Mouse (Mus musculus): Measurements from ENCODE around the gene Osgep. TPM values are rescaled to one million over a fixed set of nuclear protein-coding genes. Genes with fewer than 3 reads are reported as not detected.
"Not testable (repeated sequence)": the region's sequence is repeated elsewhere in the genome, so short reads cannot be mapped to it uniquely, and the experiment has no call there.

Osgep gene
- polyA plus RNA-seq, 1 experiment from 2014 or later: 122 TPM

DNA sequence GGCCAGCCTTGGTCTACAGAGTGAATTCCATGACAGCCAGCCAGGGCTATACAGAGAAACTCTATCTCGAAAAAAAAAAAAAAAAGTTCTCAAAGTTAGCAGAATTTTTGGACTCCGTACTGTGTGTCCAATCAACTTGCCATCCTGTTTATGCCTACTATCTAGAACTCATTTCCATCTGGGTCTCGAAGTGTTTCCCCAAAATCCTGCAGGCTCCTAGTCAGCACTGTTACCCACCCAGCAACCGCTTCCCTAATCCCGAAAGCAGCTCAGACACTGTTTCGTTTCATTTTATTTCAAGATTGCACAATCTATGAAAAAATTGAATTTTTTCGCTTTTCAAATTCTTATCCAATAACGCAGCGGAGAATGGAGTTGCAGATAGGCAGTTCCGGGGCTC lies 30.8 kb upstream of the Osgep start:
- H3K27me3 ChIP-seq: no peaks in the 10 kb centered on the region
- no peak overlapping the region for H3K27ac ChIP-seq
- H3K4me1 ChIP-seq: no peaks in the 10 kb centered on the region
- no peak overlapping the region for H3K4me3 ChIP-seq
- no peak overlapping the region for H3K9ac ChIP-seq
- ATAC-seq (ENCODE audit: low FRiP score): no peak
- no peaks in the 10 kb centered on the region for H3K9me3 ChIP-seq (replicated peaks)
- peaks cover 8% of the 10 kb centered on the region for H3K36me3 ChIP-seq
- H3K4me2 ChIP-seq (replicated peaks): no peak overlapping the region
- 86% methylated on average over 10 of the region's 10 CpGs for WGBS

DNA sequence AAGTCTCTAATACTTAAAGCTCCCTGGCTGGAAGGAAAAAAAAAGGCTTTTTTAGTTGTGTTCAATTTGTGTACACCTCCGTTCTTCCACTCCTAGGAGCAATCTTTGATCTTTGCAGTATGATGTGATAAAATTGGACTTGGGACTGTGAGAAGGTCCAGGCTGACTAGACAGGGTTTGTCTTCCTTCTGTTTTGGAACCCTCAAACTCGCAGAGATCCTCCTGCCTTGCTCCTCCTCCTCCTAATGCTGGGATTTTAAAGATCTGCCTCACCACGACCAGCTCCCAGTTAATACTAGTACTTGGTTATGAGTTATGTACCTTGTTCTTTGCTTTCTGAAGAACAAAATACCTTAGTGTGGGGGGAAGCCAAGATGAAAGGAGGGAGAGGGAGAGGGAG lies 20.8 kb upstream of the Osgep start:
- H3K27me3 ChIP-seq; H3K9me3 ChIP-seq (replicated peaks); H3K4me1 ChIP-seq; H3K9ac ChIP-seq; ATAC-seq (ENCODE audit: low FRiP score); H3K36me3 ChIP-seq; H3K27ac ChIP-seq: not testable (repeated sequence)
- Histone ChIP-seq H3K4me3 (peak overlapping the region; percentile 43), H3K4me2 (replicated peaks) (peak overlapping the region; percentile 64)
- WGBS: 42% methylated on average over 3 of the region's 3 CpGs

GRCm38 (mm10) chr14:50945081-50945480 lies 20.4 kb upstream of the Osgep start:
- H3K27me3 ChIP-seq; H3K9me3 ChIP-seq (replicated peaks); H3K36me3 ChIP-seq; H3K4me1 ChIP-seq: not testable (repeated sequence)
- 13% methylated on average over 6 of the region's 6 CpGs for WGBS
- Histone ChIP-seq H3K4me2 (replicated peaks) (peak overlapping the region; percentile 64), H3K27ac (peak overlapping the region; percentile 86; the same call in 1 of the 2 replicates), H3K9ac (peak overlapping the region; percentile 54), H3K4me3 (peak overlapping the region; percentile 43)
- peak; percentile 20; the same call in 1 of the 2 replicates for ATAC-seq (ENCODE audit: low FRiP score)

DNA sequence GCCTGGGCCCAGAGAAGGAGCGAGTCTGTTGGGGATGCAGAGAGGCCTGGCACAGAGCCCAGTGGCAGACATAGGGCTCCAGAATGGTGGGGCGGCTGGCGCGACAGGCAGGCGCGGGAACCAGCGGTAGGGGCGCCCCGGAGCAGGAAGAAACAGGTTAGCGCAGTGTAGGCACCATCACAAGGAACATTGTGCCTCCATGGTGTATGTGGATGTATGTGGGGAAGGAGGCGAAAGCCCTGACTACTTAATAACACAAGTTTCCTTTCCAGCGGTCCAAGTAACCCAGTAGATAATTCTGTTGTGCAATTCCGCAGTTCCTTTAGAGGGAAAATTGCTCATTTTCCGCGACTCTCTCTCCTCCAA lies 20.0 kb upstream of the Osgep start:
- H3K9me3 ChIP-seq (replicated peaks); H3K4me1 ChIP-seq; H3K27me3 ChIP-seq; H3K36me3 ChIP-seq: not testable (repeated sequence)
- peak; percentile 98 for ATAC-seq (ENCODE audit: low FRiP score)
- Histone ChIP-seq H3K4me2 (replicated peaks) (peak overlapping the region; percentile 64), H3K27ac (peak overlapping the region; percentile 86), H3K9ac (peak overlapping the region; percentile 54), H3K4me3 (peak overlapping the region; percentile 43)
- under 1% methylated on average over 15 of the region's 15 CpGs for WGBS

DNA sequence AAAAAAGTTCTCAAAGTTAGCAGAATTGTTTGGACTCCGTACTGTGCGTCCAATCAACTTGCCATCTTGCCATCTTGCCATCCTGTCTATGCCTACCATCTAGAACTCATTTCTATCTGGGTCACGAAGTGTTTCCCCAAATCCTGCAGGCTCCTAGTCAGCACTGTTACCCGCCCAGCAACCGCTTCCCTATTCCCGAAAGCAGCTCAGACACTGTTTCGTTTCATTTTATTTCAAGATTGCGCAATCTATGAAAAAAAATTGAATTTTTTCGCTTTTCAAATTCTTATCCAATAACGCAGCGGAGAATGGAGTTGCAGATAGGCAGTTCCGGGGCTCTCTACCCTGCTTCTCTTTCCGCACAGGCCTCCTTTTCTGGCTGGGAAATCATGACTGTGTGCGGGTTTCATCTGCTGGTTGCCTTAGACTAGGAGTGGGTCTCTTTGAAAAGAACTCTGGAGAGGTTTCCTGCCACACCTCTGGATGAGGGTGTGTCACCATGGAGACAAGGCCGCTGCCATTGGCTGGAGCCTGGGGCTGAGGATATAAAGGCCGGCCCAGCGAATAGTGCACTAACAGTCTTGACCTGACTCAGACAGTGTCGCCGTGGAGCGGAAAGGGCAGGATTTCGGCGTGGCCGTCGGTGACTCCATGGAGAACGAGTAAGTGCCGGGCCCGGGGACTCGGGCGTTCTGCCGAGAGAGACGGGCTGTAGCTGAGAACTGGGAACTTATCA lies 19.4 kb upstream of the Osgep start, which contains the start of gene Gm49342:
Gene Gm49342, plus strand, starts transcription at position 586 of the 736 bp plus-strand sequence.
- WGBS: 19% methylated on average over 31 of the region's 31 CpGs
- H3K4me2 ChIP-seq (replicated peaks): peak within 1 kb of the TSS; percentile 64
- H3K36me3 ChIP-seq: no peaks in the 10 kb centered on the region
- ATAC-seq (ENCODE audit: low FRiP score): peak; percentile 97
- H3K9ac ChIP-seq: peak within 1 kb of the TSS; percentile 54
- no peaks in the 10 kb centered on the region for H3K9me3 ChIP-seq (replicated peaks)
- H3K4me3 ChIP-seq: peak within 1 kb of the TSS; percentile 43
- H3K27ac ChIP-seq: peak within 1 kb of the TSS; percentile 86
- H3K27me3 ChIP-seq: no peaks in the 10 kb centered on the region
- peaks cover 6% of the 10 kb centered on the region; the same call in 1 of the 2 replicates for H3K4me1 ChIP-seq

DNA sequence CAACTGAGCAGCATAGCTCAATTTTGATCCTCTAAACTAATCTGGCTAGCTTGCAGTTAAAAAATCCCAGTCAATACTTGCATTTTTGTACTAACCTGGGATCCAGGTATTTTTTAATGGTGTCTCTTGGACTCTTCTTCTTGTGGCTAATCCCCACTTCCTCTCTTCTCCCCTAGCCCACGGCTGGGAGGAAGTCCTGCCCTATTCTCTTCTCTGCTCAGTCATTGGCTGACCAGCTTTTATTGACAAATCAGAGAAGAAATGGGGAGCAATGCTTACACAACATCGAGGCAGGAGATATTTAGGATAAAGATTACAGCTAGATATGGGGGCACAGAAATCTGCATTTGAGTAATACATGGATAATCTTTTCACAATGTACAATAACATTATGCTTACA lies 14.2 kb upstream of the Osgep start:
- no peak overlapping the region for H3K27ac ChIP-seq
- 33% methylated on average over 2 of the region's 2 CpGs for WGBS
- no peaks in the 10 kb centered on the region for H3K4me1 ChIP-seq
- no peak overlapping the region for H3K4me2 ChIP-seq (replicated peaks)
- H3K4me3 ChIP-seq: no peak overlapping the region
- H3K9ac ChIP-seq: no peak overlapping the region
- ATAC-seq (ENCODE audit: low FRiP score): no peak
- no peaks in the 10 kb centered on the region for H3K27me3 ChIP-seq
- no peaks in the 10 kb centered on the region for H3K9me3 ChIP-seq (replicated peaks)
- no peaks in the 10 kb centered on the region for H3K36me3 ChIP-seq

DNA sequence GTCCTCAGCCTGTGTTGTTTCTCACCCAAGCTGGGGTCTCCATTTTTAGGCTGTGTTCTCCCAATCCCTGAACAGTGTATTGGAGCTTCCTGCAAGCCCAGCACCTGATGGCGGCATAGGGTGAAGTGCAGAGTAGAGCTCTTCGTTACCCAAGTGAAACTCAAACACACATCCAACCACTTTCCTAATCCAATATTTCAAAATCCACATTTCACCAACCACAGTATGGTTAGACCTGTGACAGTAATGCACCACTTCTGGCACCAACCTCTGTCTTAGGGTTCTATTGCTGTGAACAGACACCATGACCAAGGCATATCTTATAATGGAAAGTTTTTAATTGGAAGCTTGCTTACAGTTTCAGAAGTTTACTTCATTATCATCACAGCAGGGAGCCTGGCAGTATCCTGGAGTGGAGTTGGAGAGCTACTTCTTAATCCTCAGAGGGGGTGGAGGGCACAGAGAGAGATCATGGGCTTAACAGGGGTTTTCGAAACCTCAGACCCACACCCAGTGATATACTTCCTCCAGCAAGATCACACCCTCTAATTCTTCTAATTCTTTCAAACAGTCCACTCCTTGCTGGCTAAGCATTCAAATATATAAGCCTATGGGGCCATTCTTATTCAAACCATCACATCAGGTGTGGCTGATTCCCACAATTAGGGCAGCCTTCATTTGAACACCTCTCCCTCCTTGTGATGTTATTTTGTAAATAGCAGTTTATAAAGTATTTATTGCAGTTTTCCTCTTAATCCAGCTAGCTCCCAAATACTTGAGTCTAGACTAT lies 13.6 kb upstream of the Osgep start:
- no peak overlapping the region for H3K27ac ChIP-seq
- H3K4me3 ChIP-seq: no peak overlapping the region
- WGBS: 91% methylated on average over 3 of the region's 3 CpGs
- no peak overlapping the region for H3K9ac ChIP-seq
- H3K9me3 ChIP-seq (replicated peaks): no peaks in the 10 kb centered on the region
- no peaks in the 10 kb centered on the region for H3K4me1 ChIP-seq
- ATAC-seq (ENCODE audit: low FRiP score): no peak
- no peaks in the 10 kb centered on the region for H3K36me3 ChIP-seq
- H3K27me3 ChIP-seq: no peaks in the 10 kb centered on the region
- H3K4me2 ChIP-seq (replicated peaks): no peak overlapping the region

DNA sequence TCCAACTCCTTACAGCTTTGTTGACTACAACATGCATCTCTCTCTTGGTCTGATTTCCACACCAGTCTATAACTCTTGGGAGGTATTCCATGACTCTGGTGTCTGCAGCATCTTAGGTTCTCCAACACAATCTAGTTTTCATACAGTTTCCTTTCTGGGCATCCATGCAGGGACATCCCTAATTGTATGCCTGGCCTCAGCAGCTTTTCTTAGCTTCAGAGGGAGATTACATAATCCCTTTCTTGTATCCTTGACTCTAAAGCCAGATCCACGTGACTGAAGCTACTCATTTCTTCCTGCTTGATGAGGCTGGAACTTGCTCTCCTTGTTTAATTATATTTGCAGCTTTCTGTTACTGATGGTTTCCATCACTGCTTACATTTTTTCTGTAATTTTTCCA lies 12.0 kb upstream of the Osgep start:
- Histone ChIP-seq H3K4me3 (no peak overlapping the region), H3K4me1 (peaks cover 1% of the 10 kb centered on the region; the same call in 1 of the 2 replicates), H3K9me3 (replicated peaks) (no peaks in the 10 kb centered on the region), H3K27me3 (no peaks in the 10 kb centered on the region), H3K4me2 (replicated peaks) (no peak overlapping the region), H3K36me3 (no peaks in the 10 kb centered on the region), H3K9ac (no peak overlapping the region), H3K27ac (no peak overlapping the region)
- no peak for ATAC-seq (ENCODE audit: low FRiP score)
- WGBS: 71% methylated on average over 1 of the region's 1 CpGs

GRCm38 (mm10) chr14:50931493-50932020 lies 6.9 kb upstream of the Osgep start:
- no peak for ATAC-seq (ENCODE audit: low FRiP score)
- Histone ChIP-seq H3K27ac (peak overlapping the region; percentile 88), H3K9me3 (replicated peaks) (no peaks in the 10 kb centered on the region), H3K4me2 (replicated peaks) (peak overlapping the region; percentile 63), H3K4me3 (peak overlapping the region; percentile 97), H3K27me3 (no peaks in the 10 kb centered on the region), H3K36me3 (peaks cover 26% of the 10 kb centered on the region), H3K9ac (peak overlapping the region; percentile 64), H3K4me1 (peaks cover 20% of the 10 kb centered on the region)
- WGBS: 14% methylated on average over 12 of the region's 12 CpGs

GRCm38 (mm10) chr14:50930754-50931492 lies 6.2 kb upstream of the Osgep start, which contains the start of the genes Pip4p1 and Pnp:
Gene Pip4p1 (minus strand): TSS chr14:50930856.
Gene Pnp (plus strand): TSS chr14:50931082.
- ATAC-seq (ENCODE audit: low FRiP score): peak; percentile 99
- H3K27me3 ChIP-seq: no peaks in the 10 kb centered on the region
- peaks cover 26% of the 10 kb centered on the region for H3K4me1 ChIP-seq
- H3K9ac ChIP-seq: peak within 1 kb of the TSS; percentile 96
- H3K9me3 ChIP-seq (replicated peaks): no peaks in the 10 kb centered on the region
- peak within 1 kb of the TSS; percentile 97 for H3K4me3 ChIP-seq
- WGBS: under 1% methylated on average over 68 of the region's 68 CpGs
- peaks cover 31% of the 10 kb centered on the region for H3K36me3 ChIP-seq
- H3K4me2 ChIP-seq (replicated peaks): peak within 1 kb of the TSS; percentile 85
- H3K27ac ChIP-seq: peak within 1 kb of the TSS; percentile 88

DNA sequence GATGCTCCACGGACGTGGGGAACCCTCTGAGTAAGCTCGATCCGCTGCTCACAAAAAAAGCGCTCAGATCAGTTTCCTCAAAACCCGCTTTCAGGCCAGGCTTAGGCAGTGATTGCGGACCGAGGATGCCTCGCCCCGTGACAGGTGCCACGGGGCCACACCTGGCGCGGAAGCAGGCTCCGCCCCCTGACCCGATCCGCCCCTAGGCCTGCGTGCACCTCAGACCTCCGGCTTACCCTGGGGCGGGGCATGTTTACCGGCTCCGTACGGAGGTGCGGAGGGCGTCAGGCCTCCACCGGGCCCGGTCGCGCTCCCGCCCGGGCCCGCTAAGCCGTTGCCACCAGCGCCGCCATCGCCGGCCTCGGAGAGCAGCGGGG lies 5.7 kb upstream of the Osgep start:
- under 1% methylated on average over 35 of the region's 38 CpGs for WGBS
- H3K4me1 ChIP-seq: peaks cover 31% of the 10 kb centered on the region
- peak overlapping the region; percentile 96 for H3K9ac ChIP-seq
- H3K27ac ChIP-seq: peak overlapping the region; percentile 84
- ATAC-seq (ENCODE audit: low FRiP score): peak; percentile 59
- no peaks in the 10 kb centered on the region for H3K9me3 ChIP-seq (replicated peaks)
- no peaks in the 10 kb centered on the region for H3K27me3 ChIP-seq
- peaks cover 31% of the 10 kb centered on the region for H3K36me3 ChIP-seq
- H3K4me2 ChIP-seq (replicated peaks): peak overlapping the region; percentile 85
- H3K4me3 ChIP-seq: peak overlapping the region; percentile 97

GRCm38 (mm10) chr14:50929951-50930350 lies 5.3 kb upstream of the Osgep start:
- ATAC-seq (ENCODE audit: low FRiP score): no peak
- Histone ChIP-seq H3K9ac (peak overlapping the region; percentile 96), H3K4me1 (peaks cover 31% of the 10 kb centered on the region), H3K9me3 (replicated peaks) (no peaks in the 10 kb centered on the region), H3K36me3 (peaks cover 31% of the 10 kb centered on the region), H3K27me3 (no peaks in the 10 kb centered on the region), H3K4me3 (peak overlapping the region; percentile 97), H3K27ac (peak overlapping the region; percentile 84), H3K4me2 (replicated peaks) (peak overlapping the region; percentile 85)
- 20% methylated on average over 10 of the region's 10 CpGs for WGBS

All from hindbrain, embryonic 12.5 days (tissue).